Mouse (Mus musculus) ES-Bruce4 (cell line): ENCODE data around the gene Acrbp. TPM values are rescaled to one million over a fixed set of nuclear protein-coding genes. Genes with fewer than 3 reads are reported as not detected.

ENCODE experiments used
- H3K27ac ChIP-seq: 2 replicates; pipeline ENCODE4 v1.5.1; 2012; ENCODE audit warnings: low read length, inconsistent platforms; ENCODE audit not compliant: insufficient read depth
- H3K27me3 ChIP-seq: 2 replicates; pipeline ENCODE4 v1.6.1; 2012; ENCODE audit warnings: mild to moderate bottlenecking, low read length, inconsistent platforms; ENCODE audit not compliant: control insufficient read depth, poor library complexity, insufficient read depth, severe bottlenecking
- H3K36me3 ChIP-seq: 2 replicates; pipeline ENCODE4 v1.6.1; 2012; ENCODE audit warnings: inconsistent platforms, mild to moderate bottlenecking, low read length, moderate library complexity; ENCODE audit not compliant: control insufficient read depth, poor library complexity, insufficient read depth, severe bottlenecking
- H3K4me1 ChIP-seq: one replicate; pipeline ENCODE4 v1.8.1; 2011; ENCODE audit warnings: low read length; ENCODE audit not compliant: control insufficient read depth, insufficient read depth
- H3K4me3 ChIP-seq: 2 replicates; pipeline ENCODE4 v1.5.1; 2011; ENCODE audit warnings: low read depth, mild to moderate bottlenecking, low read length
- H3K9ac ChIP-seq: 2 replicates; pipeline ENCODE4 v1.6.1; 2012; ENCODE audit warnings: low read depth, mild to moderate bottlenecking, inconsistent platforms; ENCODE audit not compliant: poor library complexity, severe bottlenecking
- H3K9me3 ChIP-seq: replicated peaks from 2 replicates; pipeline ENCODE4 v1.6.1; 2012; ENCODE audit warnings: mild to moderate bottlenecking, low read length, inconsistent platforms; ENCODE audit not compliant: control insufficient read depth, poor library complexity, insufficient read depth, severe bottlenecking
- CTCF ChIP-seq: IDR thresholded peaks from one replicate; pipeline ENCODE4 v1.8.1; 2011; ENCODE audit warnings: low read depth, low read length
- EP300 ChIP-seq: IDR thresholded peaks from 2 replicates; pipeline ENCODE4 v1.6.1; 2011; ENCODE audit warnings: low read depth, low read length; ENCODE audit not compliant: insufficient read depth
- POLR2A ChIP-seq: IDR thresholded peaks from one replicate; pipeline ENCODE4 v1.8.1; 2011; ENCODE audit warnings: low read length; ENCODE audit not compliant: insufficient read depth
- polyA plus RNA-seq: library from polyadenylated mRNA; stranded (reverse); fragments of >200 nt; gene quantifications from 2 replicates; pipeline ENCODE4 v1.2.4, GENCODE M21; 2011; ENCODE audit warnings: low read depth; ENCODE audit not compliant: missing spikeins, insufficient read depth, insufficient read length

Gene Acrbp
- polyA plus RNA-seq, 1 experiment: 25.3 TPM

GRCm38 (mm10) chr6:125094843-125095242 is 45.4 kb downstream of the Acrbp start:
- H3K9me3 ChIP-seq: no peaks in the 10 kb centered on the region
- H3K27me3 ChIP-seq: no peaks in the 10 kb centered on the region
- H3K4me1 ChIP-seq: no peaks in the 10 kb centered on the region
- H3K4me3 ChIP-seq: no peak overlapping the region
- TF ChIP-seq CTCF (no peak), EP300 (no peak), POLR2A (no peak)
- H3K27ac ChIP-seq: no peak overlapping the region
- H3K36me3 ChIP-seq: peaks cover 11% of the 10 kb centered on the region
- no peak overlapping the region for H3K9ac ChIP-seq

- no peak within 1 kb of the TSS for H3K27ac ChIP-seq
- peaks cover 18% of the 10 kb centered on the region for H3K36me3 ChIP-seq
- peak within 1 kb of the TSS; percentile 92 for H3K4me3 ChIP-seq
- no peaks in the 10 kb centered on the region for H3K27me3 ChIP-seq
- H3K9ac ChIP-seq: peak within 1 kb of the TSS; percentile 97
- TF ChIP-seq POLR2A (peak; percentile 50), EP300 (no peak)
- H3K9me3 ChIP-seq: no peaks in the 10 kb centered on the region
- H3K4me1 ChIP-seq: no peaks in the 10 kb centered on the region
Measured at GRCm38 (mm10) chr6:125095391-125096278, 46.1 kb downstream of the Acrbp start, which contains the start of gene Chd4. Gene Chd4 (plus strand): TSS chr6:125095981.

GRCm38 (mm10) chr6:125096279-125096596 is 46.7 kb downstream of the Acrbp start:
- Histone ChIP-seq H3K9ac (peak overlapping the region; percentile 97), H3K36me3 (peaks cover 24% of the 10 kb centered on the region), H3K4me1 (no peaks in the 10 kb centered on the region), H3K27ac (no peak overlapping the region), H3K27me3 (no peaks in the 10 kb centered on the region), H3K4me3 (peak overlapping the region; percentile 92), H3K9me3 (no peaks in the 10 kb centered on the region)
- TF ChIP-seq CTCF: no peak
- no peak for TF ChIP-seq POLR2A
- no peak for TF ChIP-seq EP300

- no peak for TF ChIP-seq EP300
- TF ChIP-seq CTCF: no peak
- no peak for TF ChIP-seq POLR2A
- Histone ChIP-seq H3K27me3 (no peaks in the 10 kb centered on the region), H3K9ac (peak overlapping the region; percentile 97), H3K4me3 (peak overlapping the region; percentile 92), H3K27ac (no peak overlapping the region), H3K9me3 (no peaks in the 10 kb centered on the region), H3K36me3 (peaks cover 30% of the 10 kb centered on the region), H3K4me1 (no peaks in the 10 kb centered on the region)
Measured at GRCm38 (mm10) chr6:125096597-125097345, 47.3 kb downstream of the Acrbp start.

DNA sequence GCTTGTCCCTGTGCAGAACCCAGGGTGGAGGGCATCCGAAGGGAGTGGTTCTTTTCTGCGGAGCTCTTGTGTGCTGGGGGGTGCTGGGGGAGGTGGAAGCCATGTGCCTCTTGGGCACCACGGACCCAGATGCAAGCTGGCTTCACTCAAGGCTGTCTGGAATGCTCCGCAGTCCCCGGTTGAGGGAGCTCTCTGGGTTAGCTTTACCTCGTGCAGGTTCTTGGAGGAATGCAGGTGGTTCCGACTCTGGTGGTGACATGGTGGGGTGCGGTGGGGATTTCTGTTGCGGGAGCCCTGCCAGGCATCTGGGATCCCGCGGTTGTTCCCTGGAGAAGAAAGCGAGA is 47.8 kb downstream of the Acrbp start:
- no peak for TF ChIP-seq CTCF
- no peak for TF ChIP-seq EP300
- no peak for TF ChIP-seq POLR2A
- no peaks in the 10 kb centered on the region for H3K4me1 ChIP-seq
- peak overlapping the region; percentile 97 for H3K9ac ChIP-seq
- H3K27ac ChIP-seq: no peak overlapping the region
- no peaks in the 10 kb centered on the region for H3K27me3 ChIP-seq
- H3K9me3 ChIP-seq: no peaks in the 10 kb centered on the region
- H3K4me3 ChIP-seq: peak overlapping the region; percentile 92
- peaks cover 34% of the 10 kb centered on the region for H3K36me3 ChIP-seq

- Histone ChIP-seq H3K4me3 (peak overlapping the region; percentile 92), H3K9ac (peak overlapping the region; percentile 97), H3K27ac (no peak overlapping the region), H3K4me1 (no peaks in the 10 kb centered on the region), H3K9me3 (no peaks in the 10 kb centered on the region), H3K27me3 (no peaks in the 10 kb centered on the region), H3K36me3 (peaks cover 40% of the 10 kb centered on the region)
- TF ChIP-seq CTCF: no peak
- TF ChIP-seq EP300: no peak
Measured at GRCm38 (mm10) chr6:125097951-125098350, 48.5 kb downstream of the Acrbp start.
